Mouse (Mus musculus) embryonic fibroblast, embryonic 13.5 days (primary cell): ENCODE results near the gene Txn1. TPM values are rescaled to one million over a fixed set of nuclear protein-coding genes. Genes with fewer than 3 reads are reported as not detected.

Source experiments
- H3K27ac ChIP-seq: 2 replicates; pipeline ENCODE4 v1.5.1; 2012; ENCODE audit warnings: low read length, control low read depth, inconsistent platforms; ENCODE audit not compliant: insufficient read depth
- H3K4me1 ChIP-seq: 2 replicates; pipeline ENCODE4 v1.6.1; 2011; ENCODE audit warnings: low read length; ENCODE audit not compliant: control insufficient read depth, insufficient read depth
- H3K4me3 ChIP-seq: 2 replicates; pipeline ENCODE4 v1.5.1; 2011; ENCODE audit warnings: mild to moderate bottlenecking, control low read depth, low read length; ENCODE audit not compliant: insufficient read depth
- CTCF ChIP-seq: IDR thresholded peaks from 2 replicates; pipeline ENCODE4 v1.5.1; 2011; ENCODE audit warnings: mild to moderate bottlenecking, control low read depth, low read length, moderate library complexity, borderline replicate concordance; ENCODE audit not compliant: insufficient read depth
- POLR2A ChIP-seq: IDR thresholded peaks from 2 replicates; pipeline ENCODE4 v1.6.1; 2011; ENCODE audit warnings: low read depth, mild to moderate bottlenecking, control low read depth, low read length, moderate library complexity
- polyA plus RNA-seq: library from polyadenylated mRNA; stranded (reverse); fragments of >200 nt; gene quantifications from 2 replicates; pipeline ENCODE4 v1.2.4, GENCODE M21; 2011; ENCODE audit warnings: low read depth; ENCODE audit not compliant: missing spikeins, insufficient read length

Gene Txn1
- polyA plus RNA-seq, 1 experiment: 295 TPM

- TF ChIP-seq POLR2A (no peak), CTCF (peak; percentile 84)
- no peaks in the 10 kb centered on the region for H3K4me1 ChIP-seq
- H3K4me3 ChIP-seq: no peak overlapping the region
- H3K27ac ChIP-seq: no peak overlapping the region
These were observed 52.0 kb downstream of the Txn1 start for GRCm38 (mm10) chr4:57904211-57904610.

- H3K4me1 ChIP-seq: no peaks in the 10 kb centered on the region
- H3K27ac ChIP-seq: no peak overlapping the region
- H3K4me3 ChIP-seq: no peak overlapping the region
- no peak for TF ChIP-seq POLR2A
These were observed 53.6 kb downstream of the Txn1 start for GRCm38 (mm10) chr4:57902619-57903018.

- TF ChIP-seq CTCF: peak; percentile 65; the same call in 1 of the 2 replicates
- TF ChIP-seq POLR2A: no peak
- no peak overlapping the region for H3K4me3 ChIP-seq
These were observed 55.0 kb downstream of the Txn1 start for GRCm38 (mm10) chr4:57901210-57901609.

GRCm38 (mm10) chr4:57896631-57897030, 59.6 kb downstream of the Txn1 start:
- TF ChIP-seq POLR2A: no peak
- no peak for TF ChIP-seq CTCF
- no peaks in the 10 kb centered on the region for H3K4me1 ChIP-seq
- H3K27ac ChIP-seq: no peak overlapping the region
- no peak overlapping the region for H3K4me3 ChIP-seq

More at GRCm38 (mm10) chr4:57901210-57901609, 55.0 kb downstream of the Txn1 start:
- no peaks in the 10 kb centered on the region for H3K4me1 ChIP-seq
- no peak overlapping the region for H3K27ac ChIP-seq

GRCm38 (mm10) chr4:57895902-57896301, 60.3 kb downstream of the Txn1 start:
- no peak overlapping the region for H3K4me3 ChIP-seq
- H3K4me1 ChIP-seq: no peaks in the 10 kb centered on the region
- no peak overlapping the region for H3K27ac ChIP-seq
- TF ChIP-seq POLR2A: no peak
- TF ChIP-seq CTCF: no peak

- Histone ChIP-seq H3K4me3 (no peak overlapping the region), H3K27ac (no peak overlapping the region), H3K4me1 (no peaks in the 10 kb centered on the region)
- TF ChIP-seq POLR2A (no peak), CTCF (no peak)
These were observed 61.1 kb downstream of the Txn1 start for GRCm38 (mm10) chr4:57895140-57895539.

Other genes starting within 250 kb of the Txn1 start
- gene Akap2, start 238.8 kb downstream of the Txn1 start, polyA plus RNA-seq: 127 and 162 TPM in 2 replicates
- not detected in 2 replicates for gene D630039A03Rik, start 40.1 kb downstream of the Txn1 start, polyA plus RNA-seq
- gene Txndc8, start 52.7 kb upstream of the Txn1 start, polyA plus RNA-seq: not detected in 2 replicates